Comparison of ENCODE assay signal across 11 mouse cellular contexts in genomic region chr2:162528911-162529310, GRCm38 (mm10).
DNase-seq lines count a peak whose midpoint lies in the region; ATAC-seq and TF ChIP-seq lines count a peak whose summit lies in the region.
"Had no signal": no experiment of that assay in that cellular context is flagged by ENCODE, and none has a peak within 500 bp of the region (broad histone marks: within the 10 kb centered on the region; RNA-seq: fewer than 3 reads in every experiment).

No protein-coding gene starts in this region.

- H3K9ac ChIP-seq in kidney, embryonic 16.5 days (replicated peaks; ENCODE audit: low read length): no peak overlapping the region
- H3K9ac ChIP-seq: forebrain, postnatal 0 days; limb, embryonic 13.5 days; midbrain, embryonic 12.5 days had no signal

- H3K4me2 ChIP-seq in kidney, embryonic 16.5 days (replicated peaks; ENCODE audit: low read depth, low read length): no peak overlapping the region
- H3K4me2 ChIP-seq: limb, embryonic 13.5 days; midbrain, embryonic 12.5 days had no signal

- H3K27ac ChIP-seq in kidney, embryonic 16.5 days (ENCODE audit: low read length): no peak overlapping the region
- H3K27ac ChIP-seq in testis, adult 2 months (ENCODE audit: control insufficient read depth, insufficient read depth, low read depth, low read length): no peak overlapping the region
- H3K27ac ChIP-seq: limb, embryonic 13.5 days; midbrain, embryonic 12.5 days had no signal

- TF ChIP-seq CTCF in testis, adult 2 months (IDR thresholded peaks at IDR 0.05; ENCODE audit: control insufficient read depth, insufficient read depth, insufficient replicate concordance, low read depth, low read length): peak; percentile 18; the same call in 1 of the 2 replicates

- 87% methylated on average over 3 of the region's 3 CpGs for WGBS in kidney, embryonic 16.5 days

- no peak for TF ChIP-seq POLR2A in testis, adult 2 months (IDR thresholded peaks at IDR 0.05; ENCODE audit: control insufficient read depth, low read depth, low read length)

- DNase-seq in adrenal gland, postnatal 14 days: peak; percentile 14
- DNase-seq in adrenal gland, postnatal 25 days: no peak
- DNase-seq in kidney, adult 9 months: peak; percentile 1
- no peak for DNase-seq in testis, postnatal 14 days (ENCODE audit: low spot score)
- DNase-seq in urinary bladder, adult 2 months (ENCODE audit: low spot score): no peak
- no peak for DNase-seq in spleen, adult 18-20 months
- DNase-seq: forebrain, postnatal 0 days had no signal

- H3K4me3 ChIP-seq in kidney, embryonic 16.5 days (ENCODE audit: low read length): no peak overlapping the region
- no peak overlapping the region for H3K4me3 ChIP-seq in testis, adult 2 months (ENCODE audit: control insufficient read depth, low read depth, low read length)
- H3K4me3 ChIP-seq: limb, embryonic 13.5 days; midbrain, embryonic 12.5 days had no signal

- H3K4me1 ChIP-seq in kidney, embryonic 16.5 days (ENCODE audit: insufficient read depth, low read length): no peaks in the 10 kb centered on the region
- H3K4me1 ChIP-seq in testis, adult 2 months (ENCODE audit: control insufficient read depth, insufficient read depth, low read length): no peaks in the 10 kb centered on the region
- H3K4me1 ChIP-seq: limb, embryonic 13.5 days; midbrain, embryonic 12.5 days had no signal

- H3K36me3 ChIP-seq in kidney, embryonic 16.5 days (ENCODE audit: insufficient read depth, low read length): no peaks in the 10 kb centered on the region
- H3K36me3 ChIP-seq in testis, adult 2 months (ENCODE audit: control insufficient read depth, insufficient read depth, low read length): no peaks in the 10 kb centered on the region
- H3K36me3 ChIP-seq: limb, embryonic 13.5 days; midbrain, embryonic 12.5 days had no signal

- no peak for ATAC-seq in kidney, embryonic 16.5 days (ENCODE audit: low FRiP score, low TSS enrichment)
- ATAC-seq: forebrain, postnatal 0 days had no signal

- no peaks in the 10 kb centered on the region for H3K9me3 ChIP-seq in kidney, embryonic 16.5 days (ENCODE audit: low read length)
- H3K9me3 ChIP-seq: limb, embryonic 13.5 days; midbrain, embryonic 12.5 days had no signal

- no peaks in the 10 kb centered on the region; the same call in 1 of the 2 replicates for H3K27me3 ChIP-seq in kidney, embryonic 16.5 days (ENCODE audit: insufficient read depth, low read length)
- no peaks in the 10 kb centered on the region for H3K27me3 ChIP-seq in testis, adult 2 months (ENCODE audit: control insufficient read depth, insufficient read depth, low read length)
- H3K27me3 ChIP-seq: limb, embryonic 13.5 days; midbrain, embryonic 12.5 days had no signal

Comparison
In these comparisons a context has a peak if more than half of its experiments do, and no peak if none do; other contexts are left out.
1. DNase-seq: peak in adrenal gland, postnatal 14 days (single experiment) and kidney, adult 9 months (single experiment); none in adrenal gland, postnatal 25 days (single experiment), testis, postnatal 14 days (single experiment), urinary bladder, adult 2 months (single experiment) and spleen, adult 18-20 months (0 of 2).